Mouse (Mus musculus): ENCODE results near the gene Pptc7.

GRCm38 (mm10) chr5:122285767-122286150 lies 1.6 kb downstream of the Pptc7 start:
- TF ChIP-seq CTCF (IDR thresholded peaks at IDR 0.05), result no peak
- TF ChIP-seq EP300 (IDR thresholded peaks at IDR 0.05; ENCODE audit: insufficient read depth, low read depth, low read length), result no peak
